Mouse (Mus musculus) myocyte (in vitro differentiated cells): ENCODE measurements around the gene Amph.

Experiments used
- MYOG ChIP-seq, 3 experiments: IDR thresholded peaks; one replicate each; pipeline ENCODE4 v1.6.1; 2011; ENCODE audit warnings: control low read depth in 2 of 3, low read depth in 2 of 3, mild to moderate bottlenecking in 2 of 3; ENCODE audit not compliant: insufficient read length in 2 of 3, control insufficient read depth in 1 of 3, insufficient read depth in 1 of 3
- POLR2AphosphoS2 ChIP-seq: IDR thresholded peaks from one replicate; pipeline ENCODE4 v1.6.1; 2011; ENCODE audit warnings: low read depth, control low read depth; ENCODE audit not compliant: insufficient read length
- SRF ChIP-seq: IDR thresholded peaks from one replicate; pipeline ENCODE4 v1.6.1; 2011; ENCODE audit warnings: low read depth; ENCODE audit not compliant: control insufficient read depth, insufficient read length
- TCF12 ChIP-seq: IDR thresholded peaks from one replicate; pipeline ENCODE4 v1.6.1; 2011; ENCODE audit warnings: mild to moderate bottlenecking, control low read depth; ENCODE audit not compliant: poor library complexity, insufficient read depth, severe bottlenecking

DNA sequence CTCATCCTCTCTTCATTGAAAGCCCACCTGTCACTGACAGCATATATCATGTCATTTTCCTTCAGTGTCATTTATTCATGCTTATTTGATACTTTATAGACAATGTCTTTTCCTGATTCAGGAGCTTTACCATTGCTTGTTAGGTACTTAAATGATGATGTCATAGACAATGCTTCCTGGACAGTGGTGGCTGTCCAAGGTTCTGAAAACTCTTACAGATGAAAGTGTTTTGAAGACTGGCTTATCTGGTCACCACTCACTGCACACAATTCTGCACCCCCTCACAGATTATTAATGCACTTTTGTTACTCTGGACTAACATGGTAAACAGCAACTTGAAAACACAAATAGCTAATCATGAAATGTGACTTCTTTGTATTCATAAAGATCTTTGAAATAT is 124.3 kb downstream of the Amph start:
- TF ChIP-seq SRF = no peak
- TF ChIP-seq POLR2AphosphoS2 = no peak
- no peak for TF ChIP-seq TCF12
- TF ChIP-seq MYOG (IDR thresholded peaks at IDR 0.05; ENCODE audit: control insufficient read depth in 1 of 3, insufficient read depth in 1 of 3, insufficient read length in 2 of 3, low read depth in 2 of 3) = no peak
